Mouse (Mus musculus): ENCODE data around the gene Rpa2.

Gene Rpa2

DNA sequence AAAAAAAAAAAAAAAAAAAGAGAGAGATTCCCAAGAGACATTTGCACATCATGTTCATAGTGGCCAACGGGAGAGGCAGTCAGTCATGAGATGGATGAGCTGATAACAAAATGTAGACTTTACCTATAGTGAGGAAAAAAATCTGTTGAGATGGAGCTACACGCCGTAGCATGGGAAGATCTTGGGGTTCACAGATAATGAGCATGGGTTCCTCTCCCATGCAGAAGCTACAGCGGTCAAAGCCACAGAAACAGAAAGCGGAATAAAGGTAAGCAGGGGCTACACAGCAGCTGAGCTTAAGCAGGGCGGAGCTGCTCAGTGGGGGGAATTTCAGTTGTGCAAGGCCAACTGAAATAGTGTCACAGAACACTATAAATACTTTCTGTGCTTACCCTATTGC lies 36.2 kb downstream of the Rpa2 start:
- DNase-seq (ENCODE audit: low read depth): no peak

- DNase-seq (ENCODE audit: low read depth): no peak
Measured at GRCm38 (mm10) chr4:132805146-132805545, 37.0 kb downstream of the Rpa2 start.

GRCm38 (mm10) chr4:132805599-132806197 lies 37.6 kb downstream of the Rpa2 start:
- DNase-seq (ENCODE audit: low read depth): no peak

GRCm38 (mm10) chr4:132806620-132807191 lies 38.6 kb downstream of the Rpa2 start:
- no peak for DNase-seq (ENCODE audit: low read depth)

- DNase-seq (ENCODE audit: low read depth): no peak
Measured at GRCm38 (mm10) chr4:132807771-132808641, 39.9 kb downstream of the Rpa2 start.

DNA sequence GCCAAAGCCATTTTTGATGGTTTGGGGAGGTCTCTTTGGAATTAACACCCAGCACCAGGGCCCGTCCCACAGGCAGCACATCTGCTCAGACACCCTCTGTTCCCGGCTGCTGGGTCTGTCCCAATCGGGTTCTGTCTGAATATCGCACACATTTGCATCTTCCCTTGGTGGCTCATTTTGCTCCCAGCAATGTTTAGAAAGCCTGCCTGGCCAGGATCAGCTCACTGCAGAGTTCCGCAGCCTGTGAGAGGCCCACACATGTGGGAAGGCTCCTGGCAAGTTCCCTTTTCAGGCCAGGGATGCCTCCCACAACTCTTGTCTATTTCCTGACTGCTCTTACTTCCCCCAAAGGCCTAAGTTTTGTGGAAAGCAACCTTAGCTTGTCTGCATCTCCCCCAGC lies 41.5 kb downstream of the Rpa2 start:
- no peak for DNase-seq (ENCODE audit: low read depth)

- no peak for DNase-seq (ENCODE audit: low read depth)
Measured at GRCm38 (mm10) chr4:132816404-132816803, 48.3 kb downstream of the Rpa2 start.

GRCm38 (mm10) chr4:132816855-132817254 lies 48.7 kb downstream of the Rpa2 start:
- DNase-seq (ENCODE audit: low read depth): no peak

DNA sequence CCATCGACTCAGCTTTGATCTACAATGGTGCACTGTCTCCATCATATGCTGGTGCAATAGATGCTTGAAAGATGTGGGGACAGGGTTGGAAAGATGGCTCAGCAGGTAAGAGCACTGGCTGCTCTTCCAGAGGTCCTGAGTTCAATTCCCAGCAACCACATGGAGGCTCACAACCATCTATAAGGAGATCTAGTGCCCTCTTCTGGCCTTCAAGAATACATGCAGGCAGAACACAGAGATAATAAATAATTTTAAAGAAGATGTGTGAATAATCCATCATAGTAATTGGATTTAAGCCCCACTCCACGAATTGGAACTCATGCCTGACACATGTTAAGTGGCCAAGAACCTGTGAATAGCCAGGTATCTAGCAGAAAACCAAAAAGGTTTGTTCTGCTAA lies 50.3 kb downstream of the Rpa2 start:
- DNase-seq (ENCODE audit: low read depth): no peak

- peak; percentile 86 for DNase-seq (ENCODE audit: low read depth)
Measured at GRCm38 (mm10) chr4:132823614-132824366, 55.7 kb downstream of the Rpa2 start.

Measured in naive thymus-derived CD4-positive, alpha-beta T cell, adult 2 months (primary cell).